Mouse (Mus musculus): Measurements from ENCODE around the gene Dlg2. TPM values are rescaled to one million over a fixed set of nuclear protein-coding genes. Genes with fewer than 3 reads are reported as not detected.

Dlg2 gene
- polyA plus RNA-seq, 1 experiment from 2014 or later = 3.0 TPM

- Histone ChIP-seq H3K4me3 (ENCODE audit: low read depth, low read length) (no peak overlapping the region), H3K4me1 (replicated peaks; ENCODE audit: control insufficient read depth, insufficient read depth, low read length) (no peaks in the 10 kb centered on the region), H3K4me2 (ENCODE audit: low read depth, low read length, severe bottlenecking) (no peak overlapping the region), H3K27ac (ENCODE audit: low read depth, low read length) (no peak overlapping the region), H3K27me3 (ENCODE audit: control insufficient read depth, insufficient read depth, low read length) (no peaks in the 10 kb centered on the region), H3K9me3 (ENCODE audit: control insufficient read depth, low read length) (no peaks in the 10 kb centered on the region), H3K9ac (ENCODE audit: low read length) (no peak overlapping the region), H3K36me3 (ENCODE audit: control insufficient read depth, insufficient read depth, low read length) (no peaks in the 10 kb centered on the region)
- ATAC-seq (replicated peaks; ENCODE audit: low FRiP score) (no peak), DNase-seq (ENCODE audit: low spot score) (no peak)
Observed at GRCm38 (mm10) chr7:91573321-91573720, 1096.8 kb downstream of the Dlg2 start.

GRCm38 (mm10) chr7:91576216-91576615, 1099.7 kb downstream of the Dlg2 start:
- DNase-seq (ENCODE audit: low spot score) (no peak), ATAC-seq (replicated peaks; ENCODE audit: low FRiP score) (no peak)
- H3K36me3 ChIP-seq (ENCODE audit: control insufficient read depth, insufficient read depth, low read length) = no peaks in the 10 kb centered on the region
- H3K27ac ChIP-seq (ENCODE audit: low read depth, low read length) = no peak overlapping the region
- no peaks in the 10 kb centered on the region for H3K4me1 ChIP-seq (replicated peaks; ENCODE audit: control insufficient read depth, insufficient read depth, low read length)
- WGBS = 94% methylated on average over 6 of the region's 6 CpGs
- H3K4me2 ChIP-seq (ENCODE audit: low read depth, low read length, severe bottlenecking) = no peak overlapping the region
- no peak overlapping the region for H3K4me3 ChIP-seq (ENCODE audit: low read depth, low read length)
- no peaks in the 10 kb centered on the region for H3K9me3 ChIP-seq (ENCODE audit: control insufficient read depth, low read length)
- no peak overlapping the region for H3K9ac ChIP-seq (ENCODE audit: low read length)
- no peaks in the 10 kb centered on the region for H3K27me3 ChIP-seq (ENCODE audit: control insufficient read depth, insufficient read depth, low read length)

GRCm38 (mm10) chr7:91582203-91582602, 1105.7 kb downstream of the Dlg2 start:
- no peak overlapping the region for H3K9ac ChIP-seq (ENCODE audit: low read length)
- no peaks in the 10 kb centered on the region for H3K4me1 ChIP-seq (replicated peaks; ENCODE audit: control insufficient read depth, insufficient read depth, low read length)
- no peaks in the 10 kb centered on the region for H3K9me3 ChIP-seq (ENCODE audit: control insufficient read depth, low read length)
- 62% methylated on average over 2 of the region's 2 CpGs for WGBS
- ATAC-seq (replicated peaks; ENCODE audit: low FRiP score) (no peak), DNase-seq (ENCODE audit: low spot score) (no peak)
- no peak overlapping the region for H3K4me2 ChIP-seq (ENCODE audit: low read depth, low read length, severe bottlenecking)
- H3K36me3 ChIP-seq (ENCODE audit: control insufficient read depth, insufficient read depth, low read length) = no peaks in the 10 kb centered on the region
- no peak overlapping the region for H3K4me3 ChIP-seq (ENCODE audit: low read depth, low read length)
- H3K27ac ChIP-seq (ENCODE audit: low read depth, low read length) = no peak overlapping the region
- no peaks in the 10 kb centered on the region for H3K27me3 ChIP-seq (ENCODE audit: control insufficient read depth, insufficient read depth, low read length)

- Histone ChIP-seq H3K36me3 (ENCODE audit: control insufficient read depth, insufficient read depth, low read length) (no peaks in the 10 kb centered on the region), H3K4me1 (replicated peaks; ENCODE audit: control insufficient read depth, insufficient read depth, low read length) (no peaks in the 10 kb centered on the region), H3K9ac (ENCODE audit: low read length) (no peak overlapping the region), H3K4me2 (ENCODE audit: low read depth, low read length, severe bottlenecking) (no peak overlapping the region), H3K4me3 (ENCODE audit: low read depth, low read length) (no peak overlapping the region), H3K27ac (ENCODE audit: low read depth, low read length) (no peak overlapping the region), H3K27me3 (ENCODE audit: control insufficient read depth, insufficient read depth, low read length) (no peaks in the 10 kb centered on the region), H3K9me3 (ENCODE audit: control insufficient read depth, low read length) (no peaks in the 10 kb centered on the region)
- ATAC-seq (replicated peaks; ENCODE audit: low FRiP score) (no peak), DNase-seq (ENCODE audit: low spot score) (no peak)
- 74% methylated on average over 1 of the region's 1 CpGs for WGBS
Observed at GRCm38 (mm10) chr7:91583566-91583965, 1107.1 kb downstream of the Dlg2 start.

GRCm38 (mm10) chr7:91591261-91592170, 1115.0 kb downstream of the Dlg2 start:
- ATAC-seq (replicated peaks; ENCODE audit: low FRiP score) (no peak), DNase-seq (ENCODE audit: low spot score) (no peak)
- Histone ChIP-seq H3K9ac (ENCODE audit: low read length) (no peak overlapping the region), H3K27ac (ENCODE audit: low read depth, low read length) (no peak overlapping the region), H3K36me3 (ENCODE audit: control insufficient read depth, insufficient read depth, low read length) (no peaks in the 10 kb centered on the region), H3K4me1 (replicated peaks; ENCODE audit: control insufficient read depth, insufficient read depth, low read length) (no peaks in the 10 kb centered on the region), H3K9me3 (ENCODE audit: control insufficient read depth, low read length) (no peaks in the 10 kb centered on the region), H3K4me3 (ENCODE audit: low read depth, low read length) (no peak overlapping the region), H3K4me2 (ENCODE audit: low read depth, low read length, severe bottlenecking) (no peak overlapping the region), H3K27me3 (ENCODE audit: control insufficient read depth, insufficient read depth, low read length) (no peaks in the 10 kb centered on the region)
- 71% methylated on average over 5 of the region's 5 CpGs for WGBS

GRCm38 (mm10) chr7:91598549-91598948, 1122.1 kb downstream of the Dlg2 start:
- H3K4me2 ChIP-seq (ENCODE audit: low read depth, low read length, severe bottlenecking) = no peak overlapping the region
- no peaks in the 10 kb centered on the region for H3K9me3 ChIP-seq (ENCODE audit: control insufficient read depth, low read length)
- no peak overlapping the region for H3K9ac ChIP-seq (ENCODE audit: low read length)
- no peak overlapping the region for H3K27ac ChIP-seq (ENCODE audit: low read depth, low read length)
- 73% methylated on average over 4 of the region's 4 CpGs for WGBS
- no peak for DNase-seq (ENCODE audit: low spot score)
- no peak overlapping the region for H3K4me3 ChIP-seq (ENCODE audit: low read depth, low read length)
- no peak for ATAC-seq (replicated peaks; ENCODE audit: low FRiP score)
- no peaks in the 10 kb centered on the region for H3K27me3 ChIP-seq (ENCODE audit: control insufficient read depth, insufficient read depth, low read length)
- no peaks in the 10 kb centered on the region for H3K36me3 ChIP-seq (ENCODE audit: control insufficient read depth, insufficient read depth, low read length)
- no peaks in the 10 kb centered on the region for H3K4me1 ChIP-seq (replicated peaks; ENCODE audit: control insufficient read depth, insufficient read depth, low read length)

GRCm38 (mm10) chr7:91601307-91601706, 1124.8 kb downstream of the Dlg2 start:
- ATAC-seq (replicated peaks; ENCODE audit: low FRiP score) = 0 out of 2 replicates have a peak, but pooled peaks have one; percentile 18

GRCm38 (mm10) chr7:91603561-91603960, 1127.1 kb downstream of the Dlg2 start:
- no peaks in the 10 kb centered on the region for H3K4me1 ChIP-seq (replicated peaks; ENCODE audit: control insufficient read depth, insufficient read depth, low read length)
- H3K27me3 ChIP-seq (ENCODE audit: control insufficient read depth, insufficient read depth, low read length) = no peaks in the 10 kb centered on the region
- no peak overlapping the region for H3K27ac ChIP-seq (ENCODE audit: low read depth, low read length)
- WGBS = 78% methylated on average over 4 of the region's 4 CpGs
- H3K36me3 ChIP-seq (ENCODE audit: control insufficient read depth, insufficient read depth, low read length) = no peaks in the 10 kb centered on the region
- no peak overlapping the region for H3K4me2 ChIP-seq (ENCODE audit: low read depth, low read length, severe bottlenecking)
- H3K9ac ChIP-seq (ENCODE audit: low read length) = no peak overlapping the region
- no peak overlapping the region for H3K4me3 ChIP-seq (ENCODE audit: low read depth, low read length)
- DNase-seq (ENCODE audit: low spot score) = no peak
- H3K9me3 ChIP-seq (ENCODE audit: control insufficient read depth, low read length) = no peaks in the 10 kb centered on the region
- no peak for ATAC-seq (replicated peaks; ENCODE audit: low FRiP score)

More at GRCm38 (mm10) chr7:91601307-91601706, 1124.8 kb downstream of the Dlg2 start:
- H3K9ac ChIP-seq (ENCODE audit: low read length) = no peak overlapping the region
- no peaks in the 10 kb centered on the region for H3K36me3 ChIP-seq (ENCODE audit: control insufficient read depth, insufficient read depth, low read length)
- no peak overlapping the region for H3K4me2 ChIP-seq (ENCODE audit: low read depth, low read length, severe bottlenecking)
- DNase-seq (ENCODE audit: low spot score) = no peak
- no peak overlapping the region for H3K4me3 ChIP-seq (ENCODE audit: low read depth, low read length)
- no peak overlapping the region for H3K27ac ChIP-seq (ENCODE audit: low read depth, low read length)
- no peaks in the 10 kb centered on the region for H3K9me3 ChIP-seq (ENCODE audit: control insufficient read depth, low read length)
- no peaks in the 10 kb centered on the region for H3K4me1 ChIP-seq (replicated peaks; ENCODE audit: control insufficient read depth, insufficient read depth, low read length)
- no peaks in the 10 kb centered on the region for H3K27me3 ChIP-seq (ENCODE audit: control insufficient read depth, insufficient read depth, low read length)

- H3K4me1 ChIP-seq (replicated peaks; ENCODE audit: control insufficient read depth, insufficient read depth, low read length) = no peaks in the 10 kb centered on the region
- H3K36me3 ChIP-seq (ENCODE audit: control insufficient read depth, insufficient read depth, low read length) = no peaks in the 10 kb centered on the region
- H3K9me3 ChIP-seq (ENCODE audit: control insufficient read depth, low read length) = no peaks in the 10 kb centered on the region
- H3K4me3 ChIP-seq (ENCODE audit: low read depth, low read length) = no peak overlapping the region
- WGBS = 80% methylated on average over 1 of the region's 1 CpGs
- ATAC-seq (replicated peaks; ENCODE audit: low FRiP score) (no peak), DNase-seq (ENCODE audit: low spot score) (no peak)
- H3K9ac ChIP-seq (ENCODE audit: low read length) = no peak overlapping the region
- H3K4me2 ChIP-seq (ENCODE audit: low read depth, low read length, severe bottlenecking) = no peak overlapping the region
- H3K27me3 ChIP-seq (ENCODE audit: control insufficient read depth, insufficient read depth, low read length) = no peaks in the 10 kb centered on the region
- no peak overlapping the region for H3K27ac ChIP-seq (ENCODE audit: low read depth, low read length)
Observed at GRCm38 (mm10) chr7:91653033-91653432, 1176.6 kb downstream of the Dlg2 start.

Measured in forebrain, embryonic 11.5 days (tissue).